Mouse (Mus musculus) kidney, adult 2 months (tissue): ENCODE data around the gene Klrd1.

Experiments
- CTCF ChIP-seq: fragments of 200-500 bp; conservative IDR thresholded peaks from 2 replicates; pipeline ENCODE4 v1.5.1; 2011; ENCODE audit warnings: low read depth, mild to moderate bottlenecking, control low read depth, low read length, moderate library complexity, mixed read lengths; ENCODE audit not compliant: insufficient read depth, insufficient read length
- POLR2A ChIP-seq: fragments of 200-500 bp; IDR thresholded peaks from one replicate; pipeline ENCODE4 v1.6.1; 2011; ENCODE audit warnings: low read depth, low read length, control low read depth

DNA sequence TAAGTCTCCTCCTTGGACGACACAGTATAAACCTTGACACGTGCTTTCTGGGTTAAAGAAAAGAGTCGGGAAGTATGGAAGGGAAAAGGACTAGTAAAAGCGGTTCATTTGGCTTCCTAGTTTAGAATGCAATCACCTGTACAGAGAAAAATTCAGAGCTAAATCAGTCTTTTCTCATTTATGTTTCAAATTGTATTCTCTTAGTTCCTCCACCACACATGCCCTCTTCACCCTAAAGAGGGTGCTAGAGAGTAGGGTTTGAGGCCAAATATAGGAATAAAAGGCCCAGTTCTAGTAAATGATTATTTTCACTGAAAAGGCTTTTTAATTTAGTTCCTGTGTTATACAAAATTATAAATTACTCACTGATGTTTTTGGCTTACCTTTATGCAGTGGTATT, 10.3 kb upstream of the Klrd1 start:
- TF ChIP-seq CTCF (no peak), POLR2A (no peak)
